Mouse (Mus musculus): Measurements from ENCODE around the gene Dnah17.
A peak's percentile ranks its signal among the peaks of the same experiment; 100 is the strongest.

The Dnah17 gene

DNA sequence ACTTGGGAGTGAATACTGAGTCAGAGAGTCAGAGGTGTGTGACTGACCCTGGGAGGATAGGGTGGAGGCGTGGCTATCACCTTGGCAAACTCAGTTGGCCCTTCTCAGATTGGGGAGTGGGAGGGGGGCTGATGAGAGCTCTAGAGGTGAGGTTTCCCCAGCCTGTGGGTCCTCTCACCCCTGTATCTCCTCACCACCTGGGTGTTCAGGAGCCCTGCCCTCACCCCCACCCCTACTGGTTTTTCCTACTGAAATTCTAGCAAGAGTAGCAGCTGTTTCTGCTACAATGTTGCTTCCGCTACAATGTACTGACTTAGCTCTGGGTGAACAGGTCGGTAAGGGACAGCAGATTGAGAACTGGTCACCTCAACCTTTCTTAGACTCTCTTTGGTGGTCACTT lies 46.2 kb downstream of the Dnah17 start:
- no peak for DNase-seq

GRCm38 (mm10) chr11:118083811-118084210 lies 46.6 kb downstream of the Dnah17 start:
- peak; percentile 71 to 83 for DNase-seq

DNA sequence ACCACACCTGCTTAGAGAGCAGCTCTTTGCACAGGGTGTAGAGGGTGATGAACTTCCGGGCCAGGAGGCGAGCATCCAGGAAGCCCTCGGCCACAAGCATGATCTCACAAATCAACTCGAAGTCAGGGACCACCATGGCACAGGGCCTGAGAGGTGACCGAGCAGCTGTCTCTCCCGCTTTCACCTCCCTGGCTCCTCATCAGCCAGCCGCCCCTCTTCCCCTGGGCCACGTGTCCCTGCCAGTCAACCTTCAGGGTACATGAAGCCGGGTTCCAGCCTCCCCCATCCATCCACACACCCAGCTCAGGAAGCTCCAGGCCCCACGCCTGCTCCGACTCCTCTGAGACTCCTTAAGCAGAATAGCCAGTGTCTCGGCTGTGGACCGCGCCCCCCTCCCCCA lies 48.1 kb downstream of the Dnah17 start:
- no peak for DNase-seq

- DNase-seq = no peak
These were observed 50.7 kb downstream of the Dnah17 start for GRCm38 (mm10) chr11:118079750-118080149.

DNA sequence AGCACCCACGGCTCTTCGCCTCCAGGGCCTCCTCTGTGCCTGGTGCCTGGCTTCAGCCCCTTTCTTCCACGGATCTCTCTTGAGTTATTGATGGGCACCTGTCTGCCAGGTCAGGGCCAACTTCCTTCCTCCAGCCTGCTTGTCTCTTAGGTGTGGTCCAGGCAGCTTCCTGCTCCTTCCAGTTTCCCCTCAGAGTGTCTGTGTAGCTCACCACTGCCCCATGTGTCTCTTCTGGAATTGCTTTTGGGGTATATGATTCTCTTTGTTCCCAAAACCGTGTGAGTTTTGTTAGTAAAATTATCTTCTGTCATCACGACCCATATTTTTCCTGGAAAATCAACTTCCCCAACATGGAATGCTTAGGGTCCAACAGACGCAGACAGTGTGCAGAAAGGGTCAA lies 53.5 kb downstream of the Dnah17 start:
- DNase-seq = no peak

GRCm38 (mm10) chr11:118075035-118075522 lies 55.4 kb downstream of the Dnah17 start:
- DNase-seq = no peak

DNA sequence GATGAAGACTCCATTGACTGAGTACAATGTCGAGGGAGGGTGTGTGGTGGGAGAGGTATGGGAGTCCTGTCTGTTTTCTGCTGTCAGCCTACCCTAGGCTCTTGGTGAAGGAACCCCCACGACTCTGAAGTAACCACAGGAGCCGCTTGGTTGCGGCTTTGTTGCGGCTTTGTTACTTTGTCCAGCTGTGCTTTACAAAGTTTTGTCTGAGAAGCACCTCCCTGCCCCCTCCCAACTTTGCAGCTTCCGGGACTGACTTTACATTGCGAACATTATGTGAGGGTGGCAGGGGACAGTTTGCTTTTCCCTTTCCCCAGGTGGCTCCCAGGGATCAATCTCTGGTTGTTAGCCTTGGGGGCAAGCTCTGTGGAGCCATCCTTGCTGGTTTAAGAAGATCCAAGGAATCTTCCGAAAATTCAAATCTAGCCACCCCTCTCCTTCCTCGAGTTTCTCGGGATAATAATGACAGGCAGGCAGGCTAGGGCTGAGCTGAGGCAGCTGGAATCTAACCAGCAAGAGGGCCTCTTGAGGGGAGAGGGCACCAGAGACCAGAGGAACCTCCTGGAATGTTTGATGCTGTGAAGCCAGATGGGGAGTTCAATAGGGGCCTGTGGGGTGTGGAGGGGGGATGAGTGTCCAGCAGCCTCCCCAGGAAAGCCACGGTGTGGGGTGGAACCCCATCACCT lies 59.1 kb downstream of the Dnah17 start:
- no peak for DNase-seq

GRCm38 (mm10) chr11:118068812-118069332 lies 61.6 kb downstream of the Dnah17 start:
- DNase-seq = no peak

DNA sequence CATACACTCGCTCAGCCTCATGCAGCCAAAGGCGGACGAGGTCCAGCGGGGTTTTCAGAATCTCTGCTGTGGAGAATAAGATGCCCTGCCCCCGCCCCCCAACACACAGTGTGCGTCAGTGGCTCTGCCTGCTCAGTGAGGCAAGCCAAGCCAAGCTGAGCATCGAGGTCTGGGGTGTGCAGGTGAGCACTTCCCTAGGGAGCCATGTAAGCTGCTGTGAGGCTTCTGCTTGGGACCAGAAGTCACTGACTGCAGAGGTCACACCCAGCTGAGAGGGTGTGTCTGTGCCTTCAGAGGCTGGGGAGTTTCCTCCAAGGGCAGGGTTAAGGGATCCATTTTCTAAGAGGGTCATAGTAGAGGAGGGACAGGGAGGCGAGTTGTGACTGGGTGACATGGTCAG lies 62.8 kb downstream of the Dnah17 start:
- DNase-seq = no peak

GRCm38 (mm10) chr11:118060038-118060437 lies 70.4 kb downstream of the Dnah17 start:
- DNase-seq = no peak

DNA sequence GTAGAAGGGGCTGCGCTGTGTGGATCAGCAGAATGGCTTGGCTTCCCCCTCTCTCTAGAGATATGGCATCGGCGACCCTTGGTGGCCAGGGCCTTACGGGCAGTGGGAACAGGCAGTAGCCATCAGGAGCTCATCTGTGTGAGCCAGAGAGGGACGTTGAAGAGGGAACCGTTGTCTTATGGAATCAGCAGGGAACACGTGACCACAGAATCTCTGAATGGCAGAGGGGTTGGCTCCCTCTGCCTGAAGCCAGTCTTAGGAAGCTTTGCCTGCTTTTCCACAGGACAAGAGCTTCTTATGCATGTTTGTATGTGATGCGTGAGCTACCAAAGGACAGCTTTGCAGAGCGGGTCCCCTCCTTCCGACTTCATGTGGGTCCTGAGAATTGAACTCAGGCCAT lies 71.6 kb downstream of the Dnah17 start:
- no peak for DNase-seq

DNA sequence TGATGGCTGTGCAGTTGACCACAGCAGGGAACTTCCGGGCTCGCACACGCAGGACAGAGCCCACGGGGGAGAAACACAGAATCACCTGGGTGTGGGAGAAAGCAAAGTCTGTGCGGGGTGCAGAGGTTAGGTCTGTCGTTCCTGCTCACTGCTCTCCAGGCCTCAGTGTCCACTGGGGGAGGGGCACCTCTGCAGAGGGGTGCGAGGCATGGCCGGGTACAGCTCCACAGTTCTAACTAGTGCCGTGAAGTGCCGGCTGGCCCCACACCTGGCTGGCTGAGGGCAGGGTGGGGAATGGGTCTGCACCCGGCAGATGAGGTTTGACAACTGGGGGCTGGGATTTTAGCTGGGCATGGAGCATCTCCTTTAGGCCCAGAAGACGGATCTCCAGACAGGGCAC lies 72.1 kb downstream of the Dnah17 start:
- no peak for DNase-seq

- no peak for DNase-seq
These were observed 80.3 kb downstream of the Dnah17 start for GRCm38 (mm10) chr11:118050174-118050573.

GRCm38 (mm10) chr11:118049641-118050040 lies 80.8 kb downstream of the Dnah17 start:
- DNase-seq = no peak

GRCm38 (mm10) chr11:118043293-118043907 lies 87.0 kb downstream of the Dnah17 start:
- DNase-seq = peak; percentile 21 to 30

DNA sequence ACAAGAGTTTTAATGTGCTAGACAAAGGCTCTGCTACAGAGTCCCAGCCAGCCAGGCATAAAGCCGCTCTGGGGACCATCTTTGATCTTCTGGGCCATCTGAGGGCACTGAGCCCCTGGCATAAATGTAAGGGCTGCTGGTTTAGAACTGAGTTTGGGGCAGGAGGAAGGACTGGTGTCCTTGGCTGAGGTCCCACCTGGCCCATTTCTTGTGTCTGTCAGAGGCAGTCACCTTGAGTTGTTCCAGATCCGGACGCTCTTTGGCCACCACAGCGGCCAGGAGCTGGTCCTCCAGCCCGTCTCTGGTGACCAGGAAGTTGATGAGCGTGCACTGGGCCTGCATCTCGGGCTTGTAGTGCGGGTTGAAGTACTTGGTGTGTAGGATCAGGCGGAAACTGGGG lies 87.6 kb downstream of the Dnah17 start:
- no peak for DNase-seq

- no peak for DNase-seq
These were observed 95.4 kb downstream of the Dnah17 start for GRCm38 (mm10) chr11:118035068-118035467.

DNA sequence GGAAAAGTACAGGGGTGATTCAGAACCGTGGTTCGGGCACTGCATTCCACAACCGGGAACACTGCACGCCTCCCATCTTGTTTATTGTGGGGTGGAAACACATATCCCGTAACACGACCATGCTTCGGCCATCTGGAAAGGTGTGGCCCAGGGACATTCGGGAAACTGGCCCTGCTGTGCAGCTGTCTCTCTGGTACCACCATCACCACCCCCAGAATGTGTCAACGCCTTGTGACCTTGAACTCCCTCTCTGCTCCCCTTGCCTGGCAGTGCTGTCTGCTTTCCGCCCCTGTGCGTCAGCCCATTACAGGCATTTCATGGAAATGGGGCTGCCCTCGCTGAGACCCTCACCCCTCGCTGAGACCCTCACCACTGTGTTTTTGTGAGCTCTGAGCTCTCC lies 96.0 kb downstream of the Dnah17 start:
- no peak for DNase-seq

- no peak for DNase-seq
These were observed 99.3 kb downstream of the Dnah17 start for GRCm38 (mm10) chr11:118031134-118031533.

DNA sequence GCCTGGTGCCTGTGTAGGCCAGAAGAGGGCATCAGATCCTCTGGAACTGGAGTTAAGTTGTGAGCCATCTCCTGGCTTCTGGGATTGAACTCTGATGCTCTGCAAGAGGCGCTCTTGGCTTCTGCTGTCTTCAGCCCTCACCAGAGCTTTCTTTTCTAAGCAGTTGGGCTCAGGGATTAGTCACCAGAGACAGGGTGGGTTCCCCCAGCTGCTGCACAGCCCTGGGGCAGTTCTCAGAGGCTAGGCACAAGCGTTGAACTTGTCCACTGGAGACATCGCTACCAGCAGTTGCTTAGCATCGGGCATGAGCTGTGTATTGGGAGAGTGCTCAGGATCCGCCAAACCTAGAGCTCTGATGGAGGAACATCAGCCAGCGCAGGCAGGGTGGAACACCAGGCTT lies 101.3 kb downstream of the Dnah17 start:
- no peak for DNase-seq

DNA sequence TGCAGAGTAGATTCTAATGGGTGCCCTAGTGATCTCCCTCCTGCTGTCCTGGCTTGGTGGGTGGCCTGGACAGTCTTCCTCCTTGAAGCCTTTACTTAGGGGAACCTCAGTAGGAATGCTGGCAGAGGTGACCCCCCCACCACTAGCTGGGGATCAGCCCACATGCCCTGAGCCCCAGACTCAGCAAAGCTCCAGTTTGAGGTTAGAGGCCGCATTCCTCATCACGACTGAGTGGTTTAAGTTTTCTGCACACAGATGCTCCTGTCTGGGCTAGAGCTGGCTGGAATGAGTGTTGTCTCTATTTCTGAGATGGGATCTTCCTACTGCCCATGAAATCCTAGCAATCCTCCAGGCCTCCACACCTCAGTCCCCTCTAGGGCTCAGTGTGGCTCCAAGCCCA lies 106.3 kb downstream of the Dnah17 start:
- DNase-seq = no peak

- DNase-seq = peak in 1 of 2 experiments; percentile 13
These were observed 107.0 kb downstream of the Dnah17 start for GRCm38 (mm10) chr11:118023475-118023874.

- peak; percentile 78 to 81 for DNase-seq
These were observed 108.6 kb downstream of the Dnah17 start for GRCm38 (mm10) chr11:118021806-118022205.

DNA sequence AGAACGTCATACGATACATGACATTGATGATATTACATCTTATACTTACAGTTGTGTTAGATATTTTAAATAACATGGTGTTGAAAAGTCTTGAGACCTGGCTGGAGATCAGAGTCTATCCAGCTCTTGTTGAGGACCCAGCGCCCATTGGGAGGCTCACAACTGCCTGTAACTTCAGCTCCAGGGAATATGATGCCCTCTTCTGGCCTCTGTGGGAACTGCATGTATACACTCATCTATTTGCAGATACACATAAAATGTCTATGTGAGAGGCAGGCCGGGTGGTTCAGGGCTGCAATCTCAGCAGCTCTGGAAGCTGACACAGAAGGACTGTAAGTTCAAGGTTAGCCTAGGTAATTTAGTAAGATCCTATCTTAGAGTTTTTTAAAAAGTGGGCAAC lies 112.1 kb downstream of the Dnah17 start:
- no peak for DNase-seq

All from cerebellum, adult 18-20 months (tissue).